Mouse (Mus musculus): ENCODE measurements around the gene Pnrc1.
A peak's percentile ranks its signal among the peaks of the same experiment; 100 is the strongest.
"Not testable (repeated sequence)": the region's sequence is repeated elsewhere in the genome, so short reads cannot be mapped to it uniquely, and the experiment has no call there.

Gene Pnrc1

GRCm38 (mm10) chr4:33290002-33290401 is at the start of gene Pnrc1:
Pnrc1 (minus strand) TSS chr4:33290163.
- DNase-seq (ENCODE audit: low read depth, low spot score), result peak; percentile 69

GRCm38 (mm10) chr4:33337999-33338398 is 48.0 kb upstream of the Pnrc1 start:
- DNase-seq (ENCODE audit: low read depth, low spot score), result peak; percentile 12

DNA sequence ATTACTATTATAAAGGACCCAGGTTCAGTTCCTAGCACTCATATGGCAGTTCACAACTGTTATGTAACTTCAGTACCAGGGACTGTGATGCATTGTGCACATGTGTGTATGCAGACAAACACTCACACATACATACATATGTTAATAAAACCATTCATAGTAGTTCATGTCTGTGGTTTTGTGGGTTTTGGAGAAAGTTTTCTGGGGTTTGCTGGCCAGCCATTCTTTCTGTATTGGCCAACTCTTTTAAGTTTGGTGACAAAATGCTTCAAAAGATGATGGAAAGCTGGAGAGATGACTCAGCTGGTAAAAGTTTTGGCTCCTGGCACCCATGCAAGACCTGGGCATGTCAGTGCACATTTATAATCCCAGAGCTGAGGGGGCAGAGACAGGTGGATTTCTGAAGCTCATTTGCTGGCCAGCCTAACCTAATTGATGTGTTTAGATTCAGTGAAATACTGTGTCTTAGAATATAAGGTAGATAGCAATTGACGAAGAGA is 43.0 kb upstream of the Pnrc1 start:
- DNase-seq (ENCODE audit: low read depth, low spot score), result no peak

- DNase-seq (ENCODE audit: low read depth, low spot score), result no peak
Observed at GRCm38 (mm10) chr4:33331147-33331546, 41.2 kb upstream of the Pnrc1 start.

DNA sequence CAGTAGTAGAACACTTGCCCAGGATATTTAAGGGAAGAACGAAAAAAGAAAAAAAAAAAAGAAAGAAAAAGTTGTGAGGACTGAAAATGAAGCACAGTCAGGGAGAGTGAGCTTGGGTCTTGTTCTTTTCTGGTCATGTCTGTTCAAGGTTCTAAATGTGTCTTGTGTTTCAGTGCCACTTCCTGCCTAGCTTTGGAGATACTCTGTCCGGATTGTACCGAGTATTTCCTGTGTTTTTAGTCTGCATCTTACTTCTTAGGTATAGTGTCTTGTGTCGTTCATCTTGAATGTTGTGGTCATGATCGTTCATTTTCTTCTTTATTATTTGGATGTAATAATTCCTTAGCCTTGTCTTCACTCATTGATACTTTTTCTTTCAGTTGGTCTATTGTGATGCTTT is 25.9 kb upstream of the Pnrc1 start:
- DNase-seq (ENCODE audit: low read depth, low spot score), result no peak

GRCm38 (mm10) chr4:33314150-33314549 is 24.2 kb upstream of the Pnrc1 start:
- DNase-seq (ENCODE audit: low read depth, low spot score), result not testable (repeated sequence)

DNA sequence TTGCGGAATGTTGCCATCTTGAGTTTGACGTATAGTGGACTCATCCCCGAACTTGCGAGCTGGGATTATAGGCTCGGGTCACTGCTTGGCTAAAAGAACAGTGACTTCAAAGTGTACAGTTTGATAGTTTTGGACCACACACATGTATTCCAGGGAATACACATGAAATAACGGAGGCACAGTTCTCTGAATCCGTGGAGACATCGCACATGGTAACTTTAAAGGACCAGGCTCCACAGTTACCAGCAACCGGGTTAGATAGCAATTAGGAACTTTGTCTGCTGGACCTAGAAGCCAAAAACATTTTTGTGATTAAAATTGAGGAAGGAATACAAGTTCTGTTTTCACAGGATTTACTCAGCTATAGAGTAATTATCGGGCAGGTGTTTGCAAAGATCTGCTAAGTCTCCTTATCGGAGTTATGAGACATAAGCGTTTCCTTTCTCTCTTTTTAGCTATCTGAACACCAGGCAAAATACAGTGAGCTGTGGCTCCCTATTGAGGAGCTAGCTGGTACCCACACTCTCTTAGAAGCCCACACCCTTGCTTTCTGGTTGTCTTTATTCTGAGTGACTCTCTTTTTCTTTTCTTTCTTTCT is 21.0 kb upstream of the Pnrc1 start:
- no peak for DNase-seq (ENCODE audit: low read depth, low spot score)

DNA sequence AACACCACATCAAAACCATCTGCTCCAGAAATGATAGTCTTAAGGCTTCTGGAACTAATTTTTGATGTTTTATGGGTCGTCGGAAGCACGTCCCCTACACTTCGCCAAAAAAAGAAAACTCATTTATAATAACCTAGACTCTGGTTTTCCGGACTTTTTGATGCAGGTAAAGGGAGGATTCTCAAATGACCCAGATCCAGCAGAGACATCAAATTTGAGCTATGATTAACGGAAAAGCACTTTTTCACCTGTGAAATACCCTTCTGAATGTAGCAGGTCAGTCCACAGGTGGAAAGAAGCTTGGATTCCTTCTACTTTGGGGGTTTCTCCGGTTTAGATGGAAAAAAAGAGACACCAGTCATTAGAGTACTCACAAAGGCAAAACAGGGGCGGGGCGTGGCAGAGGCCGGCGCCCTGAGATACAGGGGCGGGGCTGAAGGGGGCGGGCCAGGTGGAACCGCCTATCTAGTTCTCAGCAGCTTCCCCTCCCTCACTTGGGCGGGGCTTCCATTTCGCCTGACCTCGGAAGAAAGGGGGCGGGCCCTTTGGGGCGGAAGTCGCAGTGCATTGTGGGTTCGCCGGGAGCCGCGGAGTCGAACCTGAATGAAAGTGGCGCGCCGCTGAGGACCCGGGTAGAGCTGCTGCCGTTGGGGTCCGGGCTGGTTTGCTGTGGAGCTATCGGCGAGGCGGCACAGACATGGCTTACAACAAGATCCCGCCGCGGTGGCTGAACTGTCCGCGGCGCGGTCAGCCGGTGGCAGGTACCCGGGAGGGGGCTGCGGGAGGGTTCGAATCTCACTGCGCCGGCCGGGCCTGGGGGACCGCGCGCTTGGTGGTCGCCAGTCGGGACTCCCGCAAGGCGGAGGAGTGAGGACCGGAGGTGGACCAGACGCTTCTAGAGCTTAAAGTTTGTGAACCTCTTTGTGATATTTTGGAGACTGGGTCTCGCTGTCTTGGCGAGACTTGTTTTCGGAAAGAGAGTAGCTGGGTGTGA is 20.1 kb upstream of the Pnrc1 start, which contains the start of gene Rngtt:
Rngtt (plus strand) TSS at position 548 of the 994 bp plus-strand sequence.
- DNase-seq (ENCODE audit: low read depth, low spot score), result peak; percentile 90

DNA sequence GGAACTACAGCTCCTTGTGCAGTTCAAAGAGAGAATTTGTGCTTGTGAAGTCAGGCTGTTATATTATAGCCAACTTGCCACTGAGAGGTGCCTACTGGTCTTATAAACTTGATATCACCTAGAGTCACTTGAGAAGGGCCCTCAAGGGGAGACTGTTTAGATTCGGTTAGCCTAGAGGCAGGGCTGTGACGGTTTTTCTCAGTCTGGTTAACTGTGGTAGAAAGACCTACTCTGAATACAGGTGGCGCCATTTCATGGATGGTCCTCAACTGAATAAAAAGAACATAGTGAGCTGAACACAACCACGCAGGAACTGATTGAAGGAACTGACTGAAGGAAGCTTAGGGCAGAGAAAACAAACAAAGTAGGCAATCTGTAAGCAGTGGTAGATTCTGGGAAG is 17.2 kb upstream of the Pnrc1 start:
- DNase-seq (ENCODE audit: low read depth, low spot score), result no peak

DNA sequence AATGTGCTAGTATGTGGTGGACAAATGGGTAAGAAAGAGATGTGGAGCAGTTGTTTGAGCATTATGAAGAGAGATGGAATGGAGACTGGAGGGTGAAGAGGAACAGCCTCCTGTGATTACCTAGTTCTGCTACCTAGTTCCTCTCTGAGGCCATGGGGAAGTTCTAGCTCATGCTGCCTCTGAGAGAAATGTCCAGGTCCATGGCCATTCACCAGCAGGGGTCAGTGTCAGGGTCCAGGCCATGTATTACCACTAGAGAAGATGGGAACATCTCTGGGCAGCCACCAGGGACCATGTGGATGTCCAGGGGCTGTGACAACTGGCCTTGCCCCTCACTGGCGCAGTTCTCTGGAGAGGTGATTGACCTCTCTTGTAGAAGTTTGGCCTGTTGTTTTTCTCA is 13.1 kb upstream of the Pnrc1 start:
- DNase-seq (ENCODE audit: low read depth, low spot score), result no peak

DNA sequence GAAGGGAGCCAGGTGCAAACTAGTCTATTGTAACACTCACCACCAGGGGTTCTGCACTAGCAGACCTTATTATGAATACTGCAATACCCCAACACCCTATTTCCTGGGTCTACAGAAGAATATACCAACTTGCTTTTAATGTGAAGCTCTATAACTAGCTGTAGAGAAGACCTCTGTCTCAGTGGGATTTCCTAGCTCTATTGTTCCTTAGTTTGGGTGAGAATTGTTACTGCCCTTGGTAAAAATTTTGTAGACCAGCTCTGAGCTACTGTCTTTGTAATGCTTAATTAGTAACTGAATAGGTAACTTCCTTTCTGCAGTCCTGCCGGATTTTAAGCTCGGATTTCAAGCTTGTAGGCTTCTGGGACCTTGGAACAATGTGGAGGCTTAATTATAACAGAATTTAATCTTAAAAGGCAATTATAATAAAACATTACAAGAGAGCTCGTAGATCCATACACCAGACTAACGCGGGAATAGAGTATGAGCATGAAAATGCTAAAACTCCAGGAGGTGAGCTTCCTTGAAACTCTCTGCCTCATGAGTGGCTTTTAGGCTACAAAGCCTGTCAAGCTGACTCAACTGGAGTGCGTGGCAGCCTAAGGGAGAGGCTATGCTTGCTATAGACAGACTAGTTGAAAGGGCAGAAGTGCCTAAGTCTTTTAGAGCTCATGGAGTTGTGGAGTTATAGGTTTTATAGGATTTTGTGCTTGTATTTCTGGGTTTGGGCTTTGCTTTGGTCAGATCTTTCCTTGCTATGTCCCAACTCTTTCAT is 11.1 kb upstream of the Pnrc1 start:
- DNase-seq (ENCODE audit: low read depth, low spot score), result not testable (repeated sequence)

GRCm38 (mm10) chr4:33292409-33293370 is 2.7 kb upstream of the Pnrc1 start:
- peak; percentile 28 for DNase-seq (ENCODE audit: low read depth, low spot score)

DNA sequence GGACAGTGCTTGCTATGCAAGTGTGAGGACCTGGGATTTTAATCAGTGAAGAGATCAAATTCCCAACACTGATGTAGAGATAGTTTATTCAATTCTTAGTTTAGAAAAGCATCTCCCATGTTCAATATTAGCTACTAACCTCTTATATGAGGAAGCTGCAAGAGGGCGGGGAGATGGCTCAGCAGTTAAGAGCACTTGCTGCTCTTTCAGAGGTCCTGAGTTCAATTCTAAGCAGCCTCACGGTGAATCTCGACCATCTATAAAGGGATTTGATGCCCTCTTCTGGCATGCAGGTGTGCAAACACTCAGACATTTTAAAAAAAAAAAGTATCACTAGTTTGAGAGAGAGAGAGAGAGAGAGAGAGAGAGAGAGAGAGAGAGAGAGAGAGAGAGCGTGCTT is 915 bp upstream of the Pnrc1 start:
- no peak for DNase-seq (ENCODE audit: low read depth, low spot score)

- DNase-seq (ENCODE audit: low read depth, low spot score), result no peak
Observed at GRCm38 (mm10) chr4:33289106-33289650, 785 bp downstream of the Pnrc1 start.

DNA sequence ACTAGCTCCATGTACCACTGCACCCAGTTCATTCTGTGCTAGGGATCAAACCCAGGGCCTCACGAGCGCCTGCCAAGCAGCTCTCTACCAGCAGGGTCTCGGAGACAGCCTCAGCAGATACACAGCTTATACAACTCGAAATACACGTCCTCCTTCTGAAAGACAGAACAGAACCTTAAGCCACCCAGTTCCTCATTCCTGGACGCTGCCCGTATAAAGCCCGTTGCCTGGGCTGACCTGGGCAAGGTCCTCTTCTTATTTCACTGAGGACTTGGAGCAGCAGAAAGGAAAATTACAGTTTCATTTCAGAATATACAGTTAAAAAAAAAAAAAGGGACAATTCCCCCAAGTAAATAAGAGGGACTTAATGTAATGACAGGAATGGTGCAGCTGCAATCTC is 4.5 kb downstream of the Pnrc1 start:
- no peak for DNase-seq (ENCODE audit: low read depth, low spot score)

DNA sequence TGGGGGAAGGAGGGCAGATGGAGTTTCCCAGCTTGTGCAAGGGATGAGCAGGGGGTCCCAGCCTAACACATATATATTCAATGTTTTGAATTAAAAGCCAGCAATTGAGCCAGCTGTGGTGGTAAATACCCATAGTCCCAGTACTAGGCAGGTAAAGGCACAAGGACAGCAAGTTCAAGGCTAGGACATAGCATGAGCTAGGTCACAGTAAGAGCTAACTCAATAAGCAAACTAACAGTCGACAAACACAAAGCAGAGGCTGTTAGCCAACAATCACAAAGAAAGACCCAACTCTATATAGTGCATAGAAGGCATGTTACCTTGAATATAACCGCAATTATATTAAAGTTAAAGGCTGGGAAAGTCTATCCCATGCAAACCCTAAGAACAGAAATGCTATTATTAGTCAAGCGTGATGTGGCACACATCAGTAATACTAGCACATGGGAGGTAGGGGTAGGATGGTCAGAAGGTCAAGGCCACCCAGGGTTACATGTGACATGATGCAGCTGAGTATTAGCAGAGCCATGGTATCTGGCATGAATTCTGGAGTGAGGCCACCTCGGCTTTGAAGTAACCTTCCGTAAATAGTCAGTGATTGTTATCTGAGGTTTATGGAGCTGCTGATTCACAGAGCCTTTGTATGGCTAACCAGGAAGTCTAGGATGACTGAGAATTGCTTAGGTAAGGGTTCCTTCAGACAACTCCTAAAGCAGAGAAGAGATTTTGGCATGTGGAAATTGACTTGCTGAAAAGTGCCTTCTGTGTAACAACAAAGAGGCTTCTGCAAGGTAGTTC is 5.7 kb downstream of the Pnrc1 start:
- DNase-seq (ENCODE audit: low read depth, low spot score), result no peak

DNA sequence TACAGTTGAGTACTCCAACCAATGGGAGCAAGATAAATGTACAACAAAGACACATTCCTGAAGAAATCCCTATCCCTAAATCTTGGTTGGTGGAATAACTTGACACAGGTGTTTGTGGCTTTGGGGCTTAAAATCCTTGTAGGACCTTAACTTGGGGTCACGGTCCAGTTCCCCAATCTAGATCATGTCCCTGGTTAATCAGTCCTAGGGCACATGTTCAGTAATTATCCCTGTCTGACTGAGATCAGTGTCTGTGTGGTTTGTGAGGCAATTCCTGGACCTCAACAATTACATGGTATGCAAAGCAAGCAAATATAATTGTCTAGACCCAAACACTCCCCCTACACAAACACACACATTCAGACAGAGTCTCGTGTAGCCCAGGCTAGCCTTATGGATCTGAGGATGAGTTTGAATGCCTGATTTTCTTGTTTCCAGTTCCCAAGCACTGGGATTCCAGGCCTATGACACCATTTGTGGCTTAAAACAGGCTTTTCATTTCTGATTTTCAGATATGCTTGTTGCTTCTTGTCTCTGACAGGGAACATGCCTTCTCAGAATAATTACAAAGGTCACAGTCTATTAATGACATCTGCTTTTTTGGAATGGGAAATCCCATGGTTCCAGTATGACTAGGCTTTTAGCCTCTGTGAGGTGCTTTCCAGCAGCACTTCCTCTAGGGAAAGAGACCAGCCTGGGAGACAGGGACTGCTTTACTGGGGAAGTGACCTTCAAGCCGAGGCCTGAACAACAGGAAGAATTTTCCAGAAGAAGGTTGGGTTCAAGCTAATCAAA is 7.9 kb downstream of the Pnrc1 start:
- no peak for DNase-seq (ENCODE audit: low read depth, low spot score)

- DNase-seq (ENCODE audit: low read depth, low spot score), result no peak
Observed at GRCm38 (mm10) chr4:33273437-33273836, 16.5 kb downstream of the Pnrc1 start.

All from telencephalon, adult 2 months (tissue).